Mouse (Mus musculus): ENCODE data around the gene Sh3pxd2a. TPM values are rescaled to one million over a fixed set of nuclear protein-coding genes. Genes with fewer than 3 reads are reported as not detected.

Gene Sh3pxd2a
- total and polyA plus RNA-seq, 3 experiments = 1.3 to 4.6 (median 3.2) TPM

- Histone ChIP-seq H3K79me2 (replicated peaks; ENCODE audit: control insufficient read depth, extremely low read depth, insufficient read depth, poor library complexity, severe bottlenecking) (no peaks in the 10 kb centered on the region), H3K4me2 (ENCODE audit: insufficient read depth, low read depth, poor library complexity, severe bottlenecking) (no peak overlapping the region), H3K9ac (ENCODE audit: insufficient read depth, low read depth) (no peak overlapping the region), H3K4me3 (replicated peaks in 1 of 3; ENCODE audit: low read depth in 2 of 3, low read length in 2 of 3, poor library complexity in 1 of 3) (no peak overlapping the region), H3K36me3 (replicated peaks in 1 of 2; ENCODE audit: control insufficient read depth in 1 of 2, insufficient read depth in 1 of 2, low read length in 1 of 2) (peaks cover 6 to 63% of the 10 kb centered on the region in 2 experiments), H3K9me3 (replicated peaks; ENCODE audit: low read length) (no peaks in the 10 kb centered on the region), H3K4me1 (ENCODE audit: control insufficient read depth in 1 of 2, insufficient read depth in 2 of 2) (peaks cover 14 to 27% of the 10 kb centered on the region in 2 experiments), H3K27me3 (replicated peaks) (no peaks in the 10 kb centered on the region), H3K27ac (ENCODE audit: insufficient read depth, low read depth) (no peak overlapping the region)
- TF ChIP-seq MEF2A (IDR thresholded peaks at IDR 0.05; ENCODE audit: borderline replicate concordance, low read depth, low read length) = peak; percentile 66; the same call in 1 of the 2 replicates
- TF ChIP-seq MAFK (IDR thresholded peaks at IDR 0.05; ENCODE audit: insufficient replicate concordance, low read length) = no peak
- TF ChIP-seq CHD2 (IDR thresholded peaks at IDR 0.05; ENCODE audit: low read length) = no peak
- no peak for TF ChIP-seq ETS1 (conservative IDR thresholded peaks at IDR 0.05; ENCODE audit: low read depth, low read length)
- TF ChIP-seq IRF4 (IDR thresholded peaks at IDR 0.05; ENCODE audit: low read depth, low read length) = peak; percentile 90
- TF ChIP-seq CTCF (conservative IDR thresholded peaks at IDR 0.05 in 1 of 2, IDR thresholded peaks at IDR 0.05 in 1 of 2; ENCODE audit: low read depth in 2 of 2, low read length in 2 of 2) = peak; percentile 93 to 96
- peak; percentile 41; the same call in 1 of the 2 replicates for TF ChIP-seq NELFE (IDR thresholded peaks at IDR 0.05; ENCODE audit: low read depth, low read length)
- no peak for TF ChIP-seq TBP (conservative IDR thresholded peaks at IDR 0.05; ENCODE audit: low read depth, low read length)
- TF ChIP-seq ZC3H11A (IDR thresholded peaks at IDR 0.05; ENCODE audit: low read depth, low read length) = peak; percentile 74
- TF ChIP-seq JUN (IDR thresholded peaks at IDR 0.05; ENCODE audit: insufficient read depth, low read depth, low read length) = peak; percentile 75
- no peak for TF ChIP-seq POLR2AphosphoS2 (IDR thresholded peaks at IDR 0.05; ENCODE audit: low read depth, low read length)
- peak; percentile 99 for TF ChIP-seq RAD21 (IDR thresholded peaks at IDR 0.05; ENCODE audit: low read depth, low read length)
- TF ChIP-seq SMC3 (IDR thresholded peaks at IDR 0.05; ENCODE audit: low read depth, low read length) = peak; percentile 82
- peak; percentile 84 for TF ChIP-seq JUND (conservative IDR thresholded peaks at IDR 0.05; ENCODE audit: low read depth, low read length)
- TF ChIP-seq MAX (IDR thresholded peaks at IDR 0.05; ENCODE audit: low read length) = no peak
- dilution Hi-C loops (cut with MboI; ENCODE audit: extremely low pct_ligation_motif_present, extremely low pct_unique_long_range_greater_than_20kb, low sequenced_read_pairs) = no loop called here
- in situ Hi-C loops (cut with MboI; ENCODE audit: low pct_ligation_motif_present, low pct_unique_long_range_greater_than_20kb, low sequenced_read_pairs) = no loop called here
- DNase-seq (ENCODE audit: extremely low read depth) = peak; percentile 68
Measured at GRCm38 (mm10) chr19:47507128-47508121, 43.2 kb upstream of the Sh3pxd2a start.

DNA sequence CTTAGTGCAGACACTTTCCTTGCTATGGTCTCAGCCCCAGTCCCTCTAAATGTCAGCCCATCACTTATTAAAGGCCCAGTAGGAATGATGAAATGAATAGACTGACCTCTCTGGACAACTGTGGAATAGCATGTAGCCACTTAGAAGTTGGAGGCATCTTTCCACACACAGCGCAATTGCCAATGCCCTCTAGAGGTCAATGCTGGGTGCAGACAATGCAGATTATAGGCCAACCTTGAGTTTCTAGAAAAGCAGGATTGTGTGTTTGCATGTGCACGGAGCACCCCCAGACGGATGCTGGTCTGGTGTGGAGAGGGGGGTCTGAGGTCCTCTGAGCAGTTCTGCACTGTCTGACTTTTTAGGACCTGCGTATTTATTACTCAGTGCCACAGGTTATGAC is 39.4 kb upstream of the Sh3pxd2a start:
- Histone ChIP-seq H3K27me3 (replicated peaks) (no peaks in the 10 kb centered on the region), H3K36me3 (replicated peaks in 1 of 2; ENCODE audit: control insufficient read depth in 1 of 2, insufficient read depth in 1 of 2, low read length in 1 of 2) (peaks cover 0 to 47% of the 10 kb centered on the region in 2 experiments), H3K4me3 (replicated peaks in 1 of 3; ENCODE audit: low read depth in 2 of 3, low read length in 2 of 3, poor library complexity in 1 of 3) (no peak overlapping the region), H3K79me2 (replicated peaks; ENCODE audit: control insufficient read depth, extremely low read depth, insufficient read depth, poor library complexity, severe bottlenecking) (no peaks in the 10 kb centered on the region), H3K9me3 (replicated peaks; ENCODE audit: low read length) (no peaks in the 10 kb centered on the region), H3K27ac (ENCODE audit: insufficient read depth, low read depth) (no peak overlapping the region), H3K9ac (ENCODE audit: insufficient read depth, low read depth) (no peak overlapping the region), H3K4me1 (ENCODE audit: control insufficient read depth in 1 of 2, insufficient read depth in 2 of 2) (peaks cover 4 to 15% of the 10 kb centered on the region in 2 experiments), H3K4me2 (ENCODE audit: insufficient read depth, low read depth, poor library complexity, severe bottlenecking) (no peak overlapping the region)
- dilution Hi-C loops (cut with MboI; ENCODE audit: extremely low pct_ligation_motif_present, extremely low pct_unique_long_range_greater_than_20kb, low sequenced_read_pairs) (no loop called here), in situ Hi-C loops (cut with MboI; ENCODE audit: low pct_ligation_motif_present, low pct_unique_long_range_greater_than_20kb, low sequenced_read_pairs) (loop anchor here (5.0 kb wide), 1 partner anchor 141 kb away; no protein-coding TSS in a partner anchor)
- TF ChIP-seq SMC3 (IDR thresholded peaks at IDR 0.05; ENCODE audit: low read depth, low read length) = peak; percentile 84
- no peak for TF ChIP-seq USF2 (conservative IDR thresholded peaks at IDR 0.05; ENCODE audit: low read depth, low read length)
- no peak for TF ChIP-seq JUND (conservative IDR thresholded peaks at IDR 0.05; ENCODE audit: low read depth, low read length)
- peak; percentile 77 for TF ChIP-seq RAD21 (IDR thresholded peaks at IDR 0.05; ENCODE audit: low read depth, low read length)
- peak; percentile 62; the same call in 1 of the 2 replicates for TF ChIP-seq NELFE (IDR thresholded peaks at IDR 0.05; ENCODE audit: low read depth, low read length)
- TF ChIP-seq CTCF (conservative IDR thresholded peaks at IDR 0.05 in 1 of 2, IDR thresholded peaks at IDR 0.05 in 1 of 2; ENCODE audit: low read depth in 2 of 2, low read length in 2 of 2) = peak; percentile 77 to 99
- peak; percentile 27; the same call in 1 of the 2 replicates for TF ChIP-seq ZNF384 (IDR thresholded peaks at IDR 0.05; ENCODE audit: low read depth, low read length)
- TF ChIP-seq MAFK (IDR thresholded peaks at IDR 0.05; ENCODE audit: insufficient replicate concordance, low read length) = no peak
- TF ChIP-seq MEF2A (IDR thresholded peaks at IDR 0.05; ENCODE audit: borderline replicate concordance, low read depth, low read length) = 0 out of 2 replicates have a peak, but pooled peaks have one; percentile 23
- no peak for TF ChIP-seq HCFC1 (IDR thresholded peaks at IDR 0.05; ENCODE audit: low read depth, low read length)
- no peak for TF ChIP-seq E2F4 (IDR thresholded peaks at IDR 0.05; ENCODE audit: insufficient replicate concordance, low read depth, low read length)
- DNase-seq (ENCODE audit: extremely low read depth) = peak; percentile 69

Measured in CH12.LX (cell line).